Mouse (Mus musculus) hindbrain, embryonic 11.5 days (tissue): ENCODE results near the gene Enpp7. TPM values are rescaled to one million over a fixed set of nuclear protein-coding genes. Genes with fewer than 3 reads are reported as not detected.

Experiments used
- ATAC-seq: fragments of 200-750 bp; cut with Nextera tagmentation; 2 replicates; pipeline ENCODE4 v1.8.0; 2017; ENCODE audit warnings: mild to moderate bottlenecking, moderate TSS enrichment, moderate library complexity; ENCODE audit not compliant: low FRiP score
- DNase-seq: peaks from one replicate; pipeline ENCODE4 v3.0.0-alpha.2; 2015; ENCODE audit warnings: low spot score
- H3K27ac ChIP-seq: fragments of 300-500 bp; sonication (generic); 2 replicates; pipeline ENCODE4 v1.5.1; 2014; ENCODE audit warnings: mild to moderate bottlenecking, low read depth, low read length
- H3K27me3 ChIP-seq: fragments of 300-500 bp; sonication (generic); 2 replicates; pipeline ENCODE4 v1.6.1; 2014; ENCODE audit warnings: mild to moderate bottlenecking, low read length, moderate library complexity, mixed read lengths; ENCODE audit not compliant: control insufficient read depth, insufficient read depth
- H3K36me3 ChIP-seq: fragments of 300-500 bp; sonication (generic); 2 replicates; pipeline ENCODE4 v1.6.1; 2014; ENCODE audit warnings: mild to moderate bottlenecking, low read length, moderate library complexity, mixed read lengths; ENCODE audit not compliant: control insufficient read depth, insufficient read depth
- H3K4me1 ChIP-seq: fragments of 300-500 bp; sonication (generic); replicated peaks from 2 replicates; pipeline ENCODE4 v1.6.1; 2014; ENCODE audit warnings: low read length, mixed read lengths; ENCODE audit not compliant: control insufficient read depth, insufficient read depth
- H3K4me2 ChIP-seq: fragments of 300-500 bp; sonication (generic); replicated peaks from 2 replicates; pipeline ENCODE4 v1.6.1; 2014; ENCODE audit warnings: mild to moderate bottlenecking, low read depth, low read length
- H3K4me3 ChIP-seq: fragments of 300-500 bp; sonication (generic); 2 replicates; pipeline ENCODE4 v1.5.1; 2014; ENCODE audit warnings: low read depth, low read length
- H3K9ac ChIP-seq: fragments of 300-500 bp; sonication (generic); 2 replicates; pipeline ENCODE4 v1.6.1; 2014; ENCODE audit warnings: low read depth, low read length
- H3K9me3 ChIP-seq: fragments of 300-500 bp; sonication (generic); 2 replicates; pipeline ENCODE4 v1.6.1; 2016; ENCODE audit warnings: low read length; ENCODE audit not compliant: control insufficient read depth
- WGBS: fragments of 180-500 bp; shearing (Covaris S2); extraction: QIAGEN DNeasy Blood & Tissue Kit; methylation state at CpG from one replicate; pipeline ENCODE4 v1.1.7; 2014; 5-methylcytosine and 5-hydroxymethylcytosine counted together
- polyA plus RNA-seq: library from polyadenylated mRNA; unstranded; fragments of >200 nt; fragmentation: Nextera tagmentation; extraction: Ambion mirVana; gene quantifications from 2 replicates; pipeline ENCODE4 v1.2.1, GENCODE M21; 2014

Enpp7 gene
- polyA plus RNA-seq, 1 experiment from 2014 or later = not detected

GRCm38 (mm10) chr11:119041325-119041716 is 53.3 kb downstream of the Enpp7 start:
- Histone ChIP-seq H3K4me3 (peak overlapping the region; percentile 73), H3K27ac (peak overlapping the region; percentile 86), H3K36me3 (no peaks in the 10 kb centered on the region), H3K4me2 (peak overlapping the region; percentile 97), H3K9me3 (no peaks in the 10 kb centered on the region), H3K9ac (peak overlapping the region; percentile 69), H3K27me3 (peaks cover 75% of the 10 kb centered on the region), H3K4me1 (peaks cover 25% of the 10 kb centered on the region)
- WGBS = under 1% methylated on average over 28 of the region's 31 CpGs
- ATAC-seq = peak; percentile 72
- DNase-seq = peak; percentile 82

- peaks cover 30% of the 10 kb centered on the region for H3K4me1 ChIP-seq
- peak; percentile 1; the same call in 1 of the 2 replicates for ATAC-seq
Measured at GRCm38 (mm10) chr11:119041750-119042465, 53.9 kb downstream of the Enpp7 start.

More at GRCm38 (mm10) chr11:119041750-119042465, 53.9 kb downstream of the Enpp7 start:
- H3K4me2 ChIP-seq = peak overlapping the region; percentile 97
- H3K9me3 ChIP-seq = no peaks in the 10 kb centered on the region
- DNase-seq = no peak
- peak overlapping the region; percentile 69 for H3K9ac ChIP-seq
- H3K36me3 ChIP-seq = no peaks in the 10 kb centered on the region
- H3K4me3 ChIP-seq = peak overlapping the region; percentile 73
- H3K27ac ChIP-seq = no peak overlapping the region
- under 1% methylated on average over 30 of the region's 31 CpGs for WGBS
- H3K27me3 ChIP-seq = peaks cover 77% of the 10 kb centered on the region

Other genes with a start within 250 kb of the Enpp7 start
- gene Rbfox3, start 76.6 kb upstream of the Enpp7 start, polyA plus RNA-seq = 11.7 and 12.6 TPM in 2 replicates
- 44.4 and 54.5 TPM in 2 replicates for gene Cbx2, start 34.8 kb downstream of the Enpp7 start, polyA plus RNA-seq
- 9.1 and 9.3 TPM in 2 replicates for gene Cbx8, start 52.8 kb downstream of the Enpp7 start, polyA plus RNA-seq
- 5.4 and 7.1 TPM in 2 replicates for gene Cbx4, start 98.0 kb downstream of the Enpp7 start, polyA plus RNA-seq
- gene Tbc1d16, start 240.3 kb downstream of the Enpp7 start, polyA plus RNA-seq = 16.9 and 20.7 TPM in 2 replicates
- gene Ccdc40, start 240.4 kb downstream of the Enpp7 start, polyA plus RNA-seq = 16.5 and 19.3 TPM in 2 replicates